Mouse (Mus musculus) ES-E14 (cell line): Measurements from ENCODE around the gene Gm28308. TPM values are rescaled to one million over a fixed set of nuclear protein-coding genes. Genes with fewer than 3 reads are reported as not detected.

Experiments used
- DNase-seq: peaks from one replicate; pipeline ENCODE4 v3.0.0-alpha.2; 2013; ENCODE audit warnings: low read depth, low spot score
- H3K27ac ChIP-seq: 2 replicates; pipeline ENCODE4 v1.5.1; 2012; ENCODE audit warnings: low read depth, mild to moderate bottlenecking, low read length, moderate library complexity, mixed read lengths; ENCODE audit not compliant: poor library complexity, insufficient read depth, severe bottlenecking
- H3K36me3 ChIP-seq: 2 replicates; pipeline ENCODE4 v1.6.1; 2012; ENCODE audit warnings: mild to moderate bottlenecking, low read length, moderate library complexity, mixed read lengths; ENCODE audit not compliant: control insufficient read depth, poor library complexity, insufficient read depth, severe bottlenecking
- H3K4me1 ChIP-seq, 2 experiments: fragments of 150-350 bp in 1 of 2; sonication (generic) in 1 of 2; 2 replicates each; pipeline ENCODE4 v1.6.1; 2012; ENCODE audit warnings: low read length in 2 of 2, mild to moderate bottlenecking in 1 of 2, mixed read lengths in 1 of 2; ENCODE audit not compliant: control insufficient read depth in 2 of 2, insufficient read depth in 2 of 2, poor library complexity in 1 of 2
- H3K4me3 ChIP-seq, 2 experiments: fragments of 150-350 bp in 1 of 2; sonication (generic) in 1 of 2; 2 replicates each; pipeline ENCODE4 v1.5.1; 2012; ENCODE audit warnings: low read length in 2 of 2, low read depth in 1 of 2, mild to moderate bottlenecking in 1 of 2, mixed read lengths in 1 of 2; ENCODE audit not compliant: insufficient read depth in 1 of 2, poor library complexity in 1 of 2, severe bottlenecking in 1 of 2
- H3K9ac ChIP-seq: 2 replicates; pipeline ENCODE4 v1.6.1; 2012; ENCODE audit warnings: low read depth, mild to moderate bottlenecking, low read length, mixed read lengths; ENCODE audit not compliant: poor library complexity, insufficient read depth, severe bottlenecking
- H3K9me3 ChIP-seq: fragments of 150-350 bp; sonication (generic); 2 replicates; pipeline ENCODE4 v1.6.1; 2012; ENCODE audit warnings: low read depth, mild to moderate bottlenecking, low read length; ENCODE audit not compliant: control insufficient read depth, insufficient read depth
- CHD2 ChIP-seq: IDR thresholded peaks from 2 replicates; pipeline ENCODE4 v1.6.1; 2014; ENCODE audit warnings: mild to moderate bottlenecking, low read depth, low read length, inconsistent platforms
- HCFC1 ChIP-seq: IDR thresholded peaks from 2 replicates; pipeline ENCODE4 v1.6.1; 2012; ENCODE audit warnings: low read length, inconsistent platforms, borderline replicate concordance; ENCODE audit not compliant: insufficient read depth
- MAFK ChIP-seq: IDR thresholded peaks from 2 replicates; pipeline ENCODE4 v1.6.1; 2014; ENCODE audit warnings: mild to moderate bottlenecking, low read depth, low read length, inconsistent platforms; ENCODE audit not compliant: insufficient read depth
- ZC3H11A ChIP-seq: IDR thresholded peaks from 2 replicates; pipeline ENCODE4 v1.6.1; 2012; ENCODE audit warnings: low read depth, mild to moderate bottlenecking, inconsistent platforms, low read length, borderline replicate concordance
- ZNF384 ChIP-seq: IDR thresholded peaks from 2 replicates; pipeline ENCODE4 v1.6.1; 2012; ENCODE audit warnings: low read depth, low read length, inconsistent platforms
- in situ Hi-C, 2 experiments: fragments of 600-800 bp; cut with MboI; formaldehyde crosslinking; loops; one replicate each; pipeline ENCODE4 v1.15.1; 2025; ENCODE audit warnings: low sequenced_read_pairs in 2 of 2, inconsistent platforms in 1 of 2; ENCODE audit not compliant: unreplicated experiment in 2 of 2
- total RNA-seq: library from RNA; depleted of rRNA; stranded (reverse); fragments of 300-350 nt; gene quantifications from 2 replicates; pipeline ENCODE4 v1.2.3, GENCODE M21; 2012

The Gm28308 gene
- total RNA-seq, 1 experiment: 0.31 TPM

DNA sequence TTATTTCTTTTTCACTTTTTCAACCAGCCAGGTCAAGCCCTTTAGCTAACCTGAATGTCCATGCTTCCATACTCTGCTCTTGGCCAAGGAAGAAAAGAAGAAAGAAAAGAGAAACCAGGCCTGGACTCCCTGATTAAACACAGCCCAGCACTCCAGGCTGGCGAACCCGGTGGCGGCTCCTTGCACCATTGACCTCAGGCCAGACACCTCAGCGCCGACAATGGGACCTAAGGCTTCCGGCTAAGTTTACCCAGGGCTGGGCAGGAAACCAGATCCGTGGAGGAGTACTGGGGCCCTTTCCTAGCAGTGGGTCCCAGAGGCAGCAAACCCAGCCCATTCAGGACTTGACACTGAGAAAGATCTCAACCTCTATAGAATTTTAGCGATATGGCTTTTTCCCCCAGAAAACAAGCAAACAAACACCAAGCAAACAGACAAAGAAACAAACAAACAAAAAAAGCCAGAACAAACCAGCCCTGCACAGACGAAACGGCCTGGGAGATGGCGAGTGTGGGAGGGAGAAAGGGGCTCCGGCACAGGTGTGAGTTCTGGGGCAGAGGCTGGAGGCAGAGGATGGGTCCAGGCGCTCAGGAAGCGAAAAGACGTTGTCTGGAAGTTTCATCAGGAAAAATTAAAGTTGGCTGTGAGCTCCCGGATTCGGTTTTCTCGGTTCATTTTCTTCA lies 18.9 kb upstream of the Gm28308 start:
- H3K4me3 ChIP-seq: no peak overlapping the region
- in situ Hi-C loops: no loop called here
- no peak overlapping the region for H3K27ac ChIP-seq
- no peak for DNase-seq
- H3K9me3 ChIP-seq: no peaks in the 10 kb centered on the region
- H3K4me1 ChIP-seq: peaks cover 0 to 5% of the 10 kb centered on the region in 2 experiments; a peak in 1 of 4 replicates
- no peaks in the 10 kb centered on the region for H3K36me3 ChIP-seq
- no peak overlapping the region for H3K9ac ChIP-seq
- TF ChIP-seq CHD2 (no peak), ZC3H11A (no peak), HCFC1 (no peak), ZNF384 (no peak), MAFK (no peak)

DNA sequence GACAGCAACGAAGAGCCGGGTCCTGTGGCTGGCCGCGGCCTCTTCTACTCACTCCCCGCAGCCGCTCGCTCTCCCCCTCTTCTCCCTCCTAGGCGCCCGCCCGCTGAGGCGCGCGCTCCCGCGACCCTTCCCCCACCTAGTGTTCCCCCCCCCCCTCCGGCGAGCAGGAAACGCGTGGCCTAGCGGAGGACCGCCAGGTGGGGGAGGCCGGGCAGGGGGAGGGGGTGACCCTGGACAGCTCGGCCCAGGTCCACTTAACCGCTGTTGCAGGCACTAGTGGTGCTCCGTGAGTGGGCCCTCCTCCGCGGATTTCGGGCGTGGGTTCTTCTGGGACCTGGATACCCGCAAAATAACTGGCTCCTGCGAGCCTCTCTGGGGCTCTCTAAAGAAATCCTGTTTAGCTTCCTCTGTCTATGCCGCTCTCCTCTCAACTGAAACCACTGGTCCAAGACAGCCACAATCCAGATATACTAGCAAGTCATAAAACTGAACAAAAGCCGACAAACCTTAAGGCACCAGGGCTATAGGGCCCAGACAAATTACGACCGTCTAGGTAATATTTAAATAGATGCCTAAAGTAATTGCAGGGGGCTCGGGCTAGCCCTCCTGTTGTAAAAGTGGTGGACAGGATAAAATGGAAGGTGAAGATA lies 17.5 kb upstream of the Gm28308 start, which contains the start of gene Hoxa9:
Hoxa9 (minus strand) TSS at position 574 of the 650 bp plus-strand sequence.
- in situ Hi-C loops: no loop called here
- TF ChIP-seq ZNF384 (no peak), ZC3H11A (no peak)
- Histone ChIP-seq H3K4me3 (peak within 1 kb of the TSS in 1 of 2 experiments; percentile 11; a peak in 1 of 4 replicates), H3K36me3 (no peaks in the 10 kb centered on the region), H3K27ac (no peak within 1 kb of the TSS), H3K9me3 (no peaks in the 10 kb centered on the region), H3K9ac (no peak within 1 kb of the TSS), H3K4me1 (peaks cover 0 to 5% of the 10 kb centered on the region in 2 experiments; a peak in 1 of 4 replicates)
- DNase-seq: no peak

DNA sequence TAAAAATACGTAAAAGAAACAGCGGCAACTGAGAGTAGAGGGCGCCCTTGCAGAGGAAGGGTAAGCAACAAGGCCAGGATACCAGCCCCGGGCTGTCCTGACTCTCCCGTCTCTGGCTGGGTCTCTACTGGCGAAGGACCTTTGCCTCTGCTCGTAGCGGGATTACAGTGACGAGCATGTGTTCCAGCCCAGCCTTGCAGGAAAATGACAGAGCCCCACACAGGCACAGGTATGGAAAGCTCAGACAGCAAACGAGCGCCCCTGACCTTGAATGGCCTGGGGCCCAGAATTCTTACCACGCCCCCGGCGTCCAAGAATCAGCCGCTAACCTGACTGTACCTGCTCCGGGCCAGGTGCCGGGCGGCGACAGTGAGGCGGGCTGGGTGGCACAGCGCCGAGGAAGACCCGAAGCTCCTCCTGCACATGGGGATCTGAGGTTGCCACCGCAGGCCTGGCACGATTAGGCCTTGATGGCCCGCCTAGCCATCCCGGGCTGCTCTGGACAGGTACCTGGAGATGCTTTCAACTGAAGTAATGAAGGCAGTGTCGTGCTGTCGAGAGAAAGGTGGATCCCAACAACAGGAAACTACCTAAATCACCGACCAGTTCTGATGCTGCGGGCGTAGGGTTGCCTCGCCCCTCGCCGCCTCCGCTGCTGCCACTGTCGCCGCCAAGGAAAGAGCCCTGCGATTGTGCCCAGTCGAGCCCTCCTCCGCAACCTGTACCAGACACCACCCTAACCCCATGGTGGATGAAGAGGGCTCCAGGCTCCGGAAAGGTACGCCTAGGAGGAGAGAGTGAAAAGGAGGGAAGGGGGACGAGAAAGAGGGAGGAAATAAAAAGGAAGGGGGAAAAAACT lies 16.6 kb upstream of the Gm28308 start:
- TF ChIP-seq ZNF384 (no peak), ZC3H11A (no peak)
- Histone ChIP-seq H3K4me1 (peaks cover 0 to 5% of the 10 kb centered on the region in 2 experiments; a peak in 1 of 4 replicates), H3K36me3 (no peaks in the 10 kb centered on the region), H3K9ac (no peak overlapping the region), H3K27ac (no peak overlapping the region), H3K9me3 (no peaks in the 10 kb centered on the region), H3K4me3 (peak overlapping the region in 1 of 2 experiments; percentile 11; a peak in 1 of 4 replicates)
- in situ Hi-C loops: loop anchor here (10.0 kb wide), 3 partner anchors 65 to 1055 kb away; partner anchors contain the start of gene Hoxa2 (in 2 of the 2)
- DNase-seq: no peak

DNA sequence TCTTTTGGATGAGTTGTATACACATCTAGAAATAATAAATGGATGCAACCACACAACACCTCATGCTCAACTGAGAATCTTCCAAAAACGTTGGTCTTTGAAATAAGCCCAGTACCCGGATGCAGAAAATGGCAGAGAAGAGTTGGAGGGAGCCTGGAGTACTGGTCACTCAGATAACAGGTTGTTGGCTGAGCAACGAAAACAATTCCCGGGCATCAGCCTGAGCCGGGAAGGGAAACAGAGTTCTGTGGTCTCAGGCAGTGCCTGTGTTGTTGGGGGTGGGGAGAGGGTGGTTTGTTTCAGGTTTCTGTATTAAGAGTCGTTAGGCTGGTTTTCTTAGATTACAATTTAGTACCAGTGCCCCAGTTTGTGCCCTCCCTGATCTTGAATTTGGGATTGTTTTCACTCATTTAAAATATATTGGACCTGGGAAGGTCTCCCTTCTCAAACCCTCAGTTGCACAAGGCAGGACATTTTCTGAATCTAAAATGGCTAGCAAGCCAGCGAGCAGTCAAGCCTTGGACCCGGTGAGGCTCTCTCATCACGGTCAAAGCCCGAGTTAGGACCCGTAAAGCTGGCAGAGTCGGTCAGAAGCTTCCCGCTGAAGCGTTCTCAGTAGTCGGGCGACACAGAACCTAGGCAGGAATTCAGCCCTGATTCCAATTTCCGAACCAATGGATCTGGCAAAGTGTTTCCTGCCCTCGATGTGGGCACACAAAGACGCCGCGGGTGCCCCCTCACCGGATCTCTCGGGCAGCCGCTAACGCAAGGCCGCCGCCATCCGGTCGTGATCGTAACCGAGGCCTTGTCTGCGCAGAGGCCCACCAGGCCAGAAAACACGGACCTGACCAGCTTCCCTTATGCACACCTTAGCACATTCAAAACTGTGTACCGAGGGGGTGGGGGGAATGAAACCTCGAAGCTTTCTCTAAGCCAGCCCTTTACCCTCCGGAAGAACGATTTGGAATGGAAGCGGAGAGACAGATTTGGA lies 15.6 kb upstream of the Gm28308 start:
- H3K36me3 ChIP-seq: no peaks in the 10 kb centered on the region
- H3K9me3 ChIP-seq: no peaks in the 10 kb centered on the region
- no peak overlapping the region for H3K27ac ChIP-seq
- TF ChIP-seq ZC3H11A (no peak), CHD2 (no peak), MAFK (no peak), ZNF384 (no peak), HCFC1 (no peak)
- H3K4me1 ChIP-seq: peaks cover 0 to 5% of the 10 kb centered on the region in 2 experiments; a peak in 1 of 4 replicates
- in situ Hi-C loops: loop anchor here (10.0 kb wide), 3 partner anchors 64 to 1054 kb away; partner anchors contain the start of gene Hoxa2 (in 2 of the 2)
- no peak overlapping the region for H3K4me3 ChIP-seq
- no peak for DNase-seq
- H3K9ac ChIP-seq: no peak overlapping the region
